Mouse (Mus musculus): Measurements from ENCODE around the gene Dhdh. TPM values are rescaled to one million over a fixed set of nuclear protein-coding genes. Genes with fewer than 3 reads are reported as not detected.

Gene Dhdh
- polyA plus RNA-seq, 1 experiment from 2014 or later = 5.1 TPM

Small RNA genes lying within 50 kb of the gene (microRNA-seq; reads per million reads assigned to microRNA genes)
- not detected for gene Gm22133 (ENCODE audit: borderline number of aligned reads)

Other genes starting within 250 kb of the Dhdh start
- 4.8 and 4.9 TPM in 2 replicates for gene Cd37, start 249.7 kb downstream of the Dhdh start, polyA plus RNA-seq (2015; fragmentation: Nextera tagmentation; extraction: Ambion mirVana)
- 0.13 and 0.27 TPM in 2 replicates for gene Slc6a16, start 247.7 kb downstream of the Dhdh start, polyA plus RNA-seq (2015; fragmentation: Nextera tagmentation; extraction: Ambion mirVana)
- not detected in 2 replicates for gene Slc6a21, start 211.3 kb downstream of the Dhdh start, polyA plus RNA-seq (2015; fragmentation: Nextera tagmentation; extraction: Ambion mirVana)
- gene Trpm4, start 155.0 kb downstream of the Dhdh start, polyA plus RNA-seq (2015; fragmentation: Nextera tagmentation; extraction: Ambion mirVana) = 21.9 and 23.9 TPM in 2 replicates
- gene Hrc, start 153.5 kb downstream of the Dhdh start, polyA plus RNA-seq (2015; fragmentation: Nextera tagmentation; extraction: Ambion mirVana) = 8.7 and 10.6 TPM in 2 replicates
- gene Ppfia3, start 121.8 kb downstream of the Dhdh start, polyA plus RNA-seq (2015; fragmentation: Nextera tagmentation; extraction: Ambion mirVana) = 8.5 and 10.1 TPM in 2 replicates
- 3.8 and 4.0 TPM in 2 replicates for gene Lin7b, start 118.2 kb downstream of the Dhdh start, polyA plus RNA-seq (2015; fragmentation: Nextera tagmentation; extraction: Ambion mirVana)
- gene Snrnp70, start 93.1 kb downstream of the Dhdh start, polyA plus RNA-seq (2015; fragmentation: Nextera tagmentation; extraction: Ambion mirVana) = 212 and 214 TPM in 2 replicates
- gene Kcna7, start 83.2 kb downstream of the Dhdh start, polyA plus RNA-seq (2015; fragmentation: Nextera tagmentation; extraction: Ambion mirVana) = 0.22 and 0.36 TPM in 2 replicates
- 3.7 and 4.9 TPM in 2 replicates for gene Ntf5, start 75.1 kb downstream of the Dhdh start, polyA plus RNA-seq (2015; fragmentation: Nextera tagmentation; extraction: Ambion mirVana)
- 2.0 and 4.8 TPM in 2 replicates for gene Lhb, start 68.0 kb downstream of the Dhdh start, polyA plus RNA-seq (2015; fragmentation: Nextera tagmentation; extraction: Ambion mirVana)
- gene Gys1, start 54.0 kb downstream of the Dhdh start, polyA plus RNA-seq (2015; fragmentation: Nextera tagmentation; extraction: Ambion mirVana) = 40.6 and 42.0 TPM in 2 replicates
- gene Ruvbl2, start 50.7 kb downstream of the Dhdh start, polyA plus RNA-seq (2015; fragmentation: Nextera tagmentation; extraction: Ambion mirVana) = 146 and 159 TPM in 2 replicates
- 4,629 and 4,755 TPM in 2 replicates for gene Ftl1, start 28.9 kb downstream of the Dhdh start, polyA plus RNA-seq (2015; fragmentation: Nextera tagmentation; extraction: Ambion mirVana)
- gene Bax, start 21.9 kb downstream of the Dhdh start, polyA plus RNA-seq (2015; fragmentation: Nextera tagmentation; extraction: Ambion mirVana) = 156 and 158 TPM in 2 replicates
- 1.1 and 1.8 TPM in 2 replicates for gene Tulp2, start 6.9 kb downstream of the Dhdh start, polyA plus RNA-seq (2015; fragmentation: Nextera tagmentation; extraction: Ambion mirVana)
- gene Gm45808, start 2.0 kb downstream of the Dhdh start, polyA plus RNA-seq (2015; fragmentation: Nextera tagmentation; extraction: Ambion mirVana) = not detected in 2 replicates
- gene Nucb1, start 21.6 kb upstream of the Dhdh start, polyA plus RNA-seq (2015; fragmentation: Nextera tagmentation; extraction: Ambion mirVana) = 258 and 262 TPM in 2 replicates
- gene Ppp1r15a, start 37.5 kb upstream of the Dhdh start, polyA plus RNA-seq (2015; fragmentation: Nextera tagmentation; extraction: Ambion mirVana) = 27.5 and 29.6 TPM in 2 replicates
- gene Plekha4, start 37.5 kb upstream of the Dhdh start, polyA plus RNA-seq (2015; fragmentation: Nextera tagmentation; extraction: Ambion mirVana) = 7.5 and 7.6 TPM in 2 replicates
- 2.1 and 3.3 TPM in 2 replicates for gene Hsd17b14, start 66.1 kb upstream of the Dhdh start, polyA plus RNA-seq (2015; fragmentation: Nextera tagmentation; extraction: Ambion mirVana)
- gene Bcat2, start 81.3 kb upstream of the Dhdh start, polyA plus RNA-seq (2015; fragmentation: Nextera tagmentation; extraction: Ambion mirVana) = 63.0 and 65.1 TPM in 2 replicates
- 0.95 and 1.2 TPM in 2 replicates for gene Fgf21, start 126.7 kb upstream of the Dhdh start, polyA plus RNA-seq (2015; fragmentation: Nextera tagmentation; extraction: Ambion mirVana)
- 4.8 and 5.3 TPM in 2 replicates for gene Fut1, start 128.5 kb upstream of the Dhdh start, polyA plus RNA-seq (2015; fragmentation: Nextera tagmentation; extraction: Ambion mirVana)
- gene Izumo1, start 133.0 kb upstream of the Dhdh start, polyA plus RNA-seq (2015; fragmentation: Nextera tagmentation; extraction: Ambion mirVana) = 0.38 and 0.41 TPM in 2 replicates
- gene Rasip1, start 138.7 kb upstream of the Dhdh start, polyA plus RNA-seq (2015; fragmentation: Nextera tagmentation; extraction: Ambion mirVana) = 14.5 and 15.3 TPM in 2 replicates
- 20.0 and 21.4 TPM in 2 replicates for gene Mamstr, start 151.2 kb upstream of the Dhdh start, polyA plus RNA-seq (2015; fragmentation: Nextera tagmentation; extraction: Ambion mirVana)
- gene Fut2, start 177.6 kb upstream of the Dhdh start, polyA plus RNA-seq (2015; fragmentation: Nextera tagmentation; extraction: Ambion mirVana) = 6.3 and 6.5 TPM in 2 replicates
- 10.8 and 11.7 TPM in 2 replicates for gene Ntn5, start 195.2 kb upstream of the Dhdh start, polyA plus RNA-seq (2015; fragmentation: Nextera tagmentation; extraction: Ambion mirVana)
- 9.6 and 11.1 TPM in 2 replicates for gene Sec1, start 205.6 kb upstream of the Dhdh start, polyA plus RNA-seq (2015; fragmentation: Nextera tagmentation; extraction: Ambion mirVana)
- 17.2 and 17.7 TPM in 2 replicates for gene Car11, start 211.0 kb upstream of the Dhdh start, polyA plus RNA-seq (2015; fragmentation: Nextera tagmentation; extraction: Ambion mirVana)
- gene Dbp, start 216.3 kb upstream of the Dhdh start, polyA plus RNA-seq (2015; fragmentation: Nextera tagmentation; extraction: Ambion mirVana) = 6.8 and 7.0 TPM in 2 replicates
- gene Rpl18, start 226.7 kb upstream of the Dhdh start, polyA plus RNA-seq (2015; fragmentation: Nextera tagmentation; extraction: Ambion mirVana) = 1,062 and 1,100 TPM in 2 replicates
- 38.4 and 43.4 TPM in 2 replicates for gene Sphk2, start 229.2 kb upstream of the Dhdh start, polyA plus RNA-seq (2015; fragmentation: Nextera tagmentation; extraction: Ambion mirVana)
- gene Fam83e, start 232.4 kb upstream of the Dhdh start, polyA plus RNA-seq (2015; fragmentation: Nextera tagmentation; extraction: Ambion mirVana) = 2.1 and 3.2 TPM in 2 replicates
- 0.24 and 0.25 TPM in 2 replicates for gene Spaca4, start 237.0 kb upstream of the Dhdh start, polyA plus RNA-seq (2015; fragmentation: Nextera tagmentation; extraction: Ambion mirVana)